Mouse (Mus musculus) heart, embryonic 15.5 days (tissue): ENCODE results near the gene Col4a2. TPM values are rescaled to one million over a fixed set of nuclear protein-coding genes. Genes with fewer than 3 reads are reported as not detected.

Source experiments
- ATAC-seq: fragments of 200-750 bp; cut with Nextera tagmentation; replicated peaks from 2 replicates; pipeline ENCODE4 v1.8.0; 2017; ENCODE audit warnings: low read depth, moderate TSS enrichment; ENCODE audit not compliant: insufficient number of reproducible peaks, insufficient read depth, low FRiP score
- H3K27ac ChIP-seq: fragments of 300-500 bp; sonication (generic); 2 replicates; pipeline ENCODE4 v1.5.1; 2015; ENCODE audit warnings: mild to moderate bottlenecking, inconsistent platforms
- H3K27me3 ChIP-seq: fragments of 300-500 bp; sonication (generic); 2 replicates; pipeline ENCODE4 v1.6.1; 2015; ENCODE audit warnings: inconsistent platforms
- H3K36me3 ChIP-seq: fragments of 300-500 bp; sonication (generic); 2 replicates; pipeline ENCODE4 v1.6.1; 2015; ENCODE audit warnings: mild to moderate bottlenecking, inconsistent platforms
- H3K4me1 ChIP-seq: fragments of 300-500 bp; sonication (generic); replicated peaks from 2 replicates; pipeline ENCODE4 v1.6.1; 2015; ENCODE audit warnings: inconsistent platforms
- H3K4me2 ChIP-seq: fragments of 300-500 bp; sonication (generic); 2 replicates; pipeline ENCODE4 v1.6.1; 2015; ENCODE audit warnings: inconsistent platforms, mild to moderate bottlenecking, moderate library complexity
- H3K4me3 ChIP-seq: fragments of 300-500 bp; sonication (generic); 2 replicates; pipeline ENCODE4 v1.5.1; 2015; ENCODE audit warnings: mild to moderate bottlenecking, inconsistent platforms
- H3K9ac ChIP-seq: fragments of 300-500 bp; sonication (generic); 2 replicates; pipeline ENCODE4 v1.6.1; 2015; ENCODE audit warnings: mild to moderate bottlenecking, inconsistent platforms
- H3K9me3 ChIP-seq: fragments of 300-500 bp; sonication (generic); replicated peaks from 2 replicates; pipeline ENCODE4 v1.6.1; 2016; ENCODE audit warnings: inconsistent platforms
- WGBS: fragments of 180-500 bp; shearing (Covaris S2); methylation state at CpG from one replicate; pipeline ENCODE4 v1.1.7; 2015; ENCODE audit warnings: mixed read lengths; 5-methylcytosine and 5-hydroxymethylcytosine counted together
- polyA plus RNA-seq: library from polyadenylated mRNA; unstranded; fragments of >200 nt; fragmentation: Nextera tagmentation; extraction: Ambion mirVana; gene quantifications from 2 replicates; pipeline ENCODE4 v1.2.1, GENCODE M21; 2015

Col4a2 gene
- polyA plus RNA-seq, 1 experiment from 2014 or later, result 89.8 TPM

- Histone ChIP-seq H3K27me3 (peaks cover 4% of the 10 kb centered on the region; the same call in 1 of the 2 replicates), H3K4me1 (peaks cover 14% of the 10 kb centered on the region), H3K9me3 (no peaks in the 10 kb centered on the region), H3K27ac (no peak overlapping the region), H3K4me2 (peak overlapping the region; percentile 75), H3K36me3 (no peaks in the 10 kb centered on the region), H3K9ac (no peak overlapping the region), H3K4me3 (peak overlapping the region; percentile 70)
- 70% methylated on average over 12 of the region's 12 CpGs for WGBS
- no peak for ATAC-seq
Measured at GRCm38 (mm10) chr8:11498281-11498680, 185.7 kb downstream of the Col4a2 start.

Other genes starting within 250 kb of the Col4a2 start
- gene Col4a1, start within 50 bp of the Col4a2 start, polyA plus RNA-seq, result 191 and 245 TPM in 2 replicates
- 36.1 and 37.2 TPM in 2 replicates for gene Rab20, start 165.9 kb downstream of the Col4a2 start, polyA plus RNA-seq
- 70.0 and 94.5 TPM in 2 replicates for gene Naxd, start 184.7 kb downstream of the Col4a2 start, polyA plus RNA-seq
- gene Cars2, start 238.0 kb downstream of the Col4a2 start, polyA plus RNA-seq, result 26.2 and 30.9 TPM in 2 replicates
- gene Ing1, start 242.8 kb downstream of the Col4a2 start, polyA plus RNA-seq, result 28.3 and 31.6 TPM in 2 replicates